Mouse (Mus musculus) CH12.LX (cell line): ENCODE measurements around the gene Lmnb2. TPM values are rescaled to one million over a fixed set of nuclear protein-coding genes. Genes with fewer than 3 reads are reported as not detected.

ENCODE experiments used
- DNase-seq: peaks from one replicate; pipeline ENCODE4 v3.0.0-alpha.2; 2013; ENCODE audit errors: extremely low read depth
- H3K27ac ChIP-seq: 2 replicates; pipeline ENCODE4 v1.5.1; 2012; ENCODE audit warnings: low read depth, mild to moderate bottlenecking, control low read depth, moderate library complexity; ENCODE audit not compliant: insufficient read depth
- H3K27me3 ChIP-seq: replicated peaks from 2 replicates; pipeline ENCODE3; 2012; ENCODE audit warnings: inconsistent platforms
- H3K36me3 ChIP-seq, 2 experiments: replicated peaks in 1 of 2; 2 replicates each; pipeline versions ENCODE3 to v1.6.1; 2012; ENCODE audit warnings: inconsistent platforms in 1 of 2, low read length in 1 of 2, mild to moderate bottlenecking in 1 of 2, mixed read lengths in 1 of 2, moderate library complexity in 1 of 2; ENCODE audit not compliant: control insufficient read depth in 1 of 2, insufficient read depth in 1 of 2
- H3K4me1 ChIP-seq, 2 experiments: 2 replicates each; pipeline ENCODE4 v1.6.1; 2012; ENCODE audit warnings: inconsistent platforms in 1 of 2, moderate library complexity in 1 of 2; ENCODE audit not compliant: insufficient read depth in 2 of 2, control insufficient read depth in 1 of 2
- H3K4me2 ChIP-seq: 2 replicates; pipeline ENCODE4 v1.6.1; 2012; ENCODE audit warnings: low read depth, mild to moderate bottlenecking, control low read depth; ENCODE audit not compliant: poor library complexity, insufficient read depth, severe bottlenecking
- H3K4me3 ChIP-seq, 3 experiments: fragments of 150-350 bp in 1 of 3; sonication (generic) in 1 of 3; replicated peaks in 1 of 3; 2 replicates each; pipeline versions ENCODE3 to v1.5.1; 2011 to 2012; ENCODE audit warnings: low read depth in 2 of 3, low read length in 2 of 3, mild to moderate bottlenecking in 2 of 3, moderate library complexity in 2 of 3, control low read depth in 1 of 3, improper control_type of control experiment in 1 of 3, inconsistent platforms in 1 of 3, mixed read lengths in 1 of 3; ENCODE audit not compliant: poor library complexity in 1 of 3
- H3K79me2 ChIP-seq: replicated peaks from 2 replicates; pipeline ENCODE4 v1.6.1; 2012; ENCODE audit warnings: mild to moderate bottlenecking, moderate library complexity; ENCODE audit not compliant: control insufficient read depth, poor library complexity, insufficient read depth, severe bottlenecking; ENCODE audit errors: extremely low read depth
- H3K9ac ChIP-seq: 2 replicates; pipeline ENCODE4 v1.6.1; 2012; ENCODE audit warnings: low read depth, mild to moderate bottlenecking, control low read depth, moderate library complexity; ENCODE audit not compliant: insufficient read depth
- H3K9me3 ChIP-seq: replicated peaks from 2 replicates; pipeline ENCODE3; 2012; ENCODE audit warnings: low read length, inconsistent platforms, mixed read lengths
- BHLHE40 ChIP-seq: IDR thresholded peaks from 2 replicates; pipeline ENCODE4 v1.6.1; 2011; ENCODE audit warnings: mild to moderate bottlenecking, low read depth, low read length, improper control_type of control experiment
- CHD1 ChIP-seq: IDR thresholded peaks from 2 replicates; pipeline ENCODE4 v1.6.1; 2012; ENCODE audit warnings: low read depth, low read length, improper control_type of control experiment, inconsistent platforms
- CHD2 ChIP-seq: IDR thresholded peaks from 2 replicates; pipeline ENCODE4 v1.6.1; 2011; ENCODE audit warnings: low read length, improper control_type of control experiment
- CTCF ChIP-seq, 2 experiments: IDR thresholded peaks in 1 of 2; conservative IDR thresholded peaks in 1 of 2; 2 replicates each; pipeline ENCODE4 v1.5.1; 2011 to 2012; ENCODE audit warnings: low read depth in 2 of 2, low read length in 2 of 2, improper control_type of control experiment in 1 of 2, inconsistent platforms in 1 of 2, mild to moderate bottlenecking in 1 of 2, moderate library complexity in 1 of 2
- E2F4 ChIP-seq: IDR thresholded peaks from 2 replicates; pipeline ENCODE4 v1.6.1; 2011; ENCODE audit warnings: low read depth, low read length, improper control_type of control experiment; ENCODE audit not compliant: insufficient replicate concordance
- ELF1 ChIP-seq: IDR thresholded peaks from 2 replicates; pipeline ENCODE4 v1.6.1; 2014; ENCODE audit warnings: low read depth, mild to moderate bottlenecking, inconsistent platforms, low read length, improper control_type of control experiment
- EP300 ChIP-seq: IDR thresholded peaks from 2 replicates; pipeline ENCODE4 v1.6.1; 2011; ENCODE audit warnings: low read length, improper control_type of control experiment
- GABPA ChIP-seq: IDR thresholded peaks from 2 replicates; pipeline ENCODE4 v1.6.1; 2012; ENCODE audit warnings: low read depth, low read length, improper control_type of control experiment, inconsistent platforms; ENCODE audit not compliant: insufficient replicate concordance
- HCFC1 ChIP-seq: IDR thresholded peaks from 2 replicates; pipeline ENCODE4 v1.6.1; 2012; ENCODE audit warnings: low read depth, mild to moderate bottlenecking, inconsistent platforms, low read length, improper control_type of control experiment
- IRF4 ChIP-seq: IDR thresholded peaks from 2 replicates; pipeline ENCODE4 v1.6.1; 2014; ENCODE audit warnings: low read depth, mild to moderate bottlenecking, inconsistent platforms, low read length, improper control_type of control experiment
- JUN ChIP-seq: IDR thresholded peaks from 2 replicates; pipeline ENCODE4 v1.6.1; 2011; ENCODE audit warnings: low read depth, mild to moderate bottlenecking, low read length, improper control_type of control experiment, moderate library complexity; ENCODE audit not compliant: insufficient read depth
- JUND ChIP-seq: conservative IDR thresholded peaks from 2 replicates; pipeline ENCODE4 v1.6.1; 2011; ENCODE audit warnings: low read depth, low read length, improper control_type of control experiment
- KAT2A ChIP-seq: IDR thresholded peaks from 2 replicates; pipeline ENCODE4 v1.6.1; 2012; ENCODE audit warnings: low read length, improper control_type of control experiment, inconsistent platforms; ENCODE audit not compliant: insufficient replicate concordance
- MAX ChIP-seq: IDR thresholded peaks from 2 replicates; pipeline ENCODE4 v1.6.1; 2011; ENCODE audit warnings: low read length, improper control_type of control experiment
- MAZ ChIP-seq: IDR thresholded peaks from 2 replicates; pipeline ENCODE4 v1.6.1; 2012; ENCODE audit warnings: low read depth, mild to moderate bottlenecking, inconsistent platforms, low read length, improper control_type of control experiment, moderate library complexity
- MEF2A ChIP-seq: IDR thresholded peaks from 2 replicates; pipeline ENCODE4 v1.6.1; 2014; ENCODE audit warnings: low read depth, mild to moderate bottlenecking, inconsistent platforms, low read length, improper control_type of control experiment, borderline replicate concordance
- MXI1 ChIP-seq: IDR thresholded peaks from 2 replicates; pipeline ENCODE4 v1.6.1; 2011; ENCODE audit warnings: mild to moderate bottlenecking, low read depth, low read length, improper control_type of control experiment
- MYC ChIP-seq: IDR thresholded peaks from 2 replicates; pipeline ENCODE4 v1.6.1; 2011; ENCODE audit warnings: low read depth, mild to moderate bottlenecking, improper control_type of control experiment, low read length
- NELFE ChIP-seq: IDR thresholded peaks from 2 replicates; pipeline ENCODE4 v1.6.1; 2011; ENCODE audit warnings: low read depth, low read length, improper control_type of control experiment
- NRF1 ChIP-seq: IDR thresholded peaks from 2 replicates; pipeline ENCODE4 v1.6.1; 2014; ENCODE audit warnings: low read depth, mild to moderate bottlenecking, inconsistent platforms, low read length, improper control_type of control experiment, moderate library complexity
- PAX5 ChIP-seq: IDR thresholded peaks from 2 replicates; pipeline ENCODE4 v1.6.1; 2012; ENCODE audit warnings: low read length, inconsistent platforms, mixed read lengths
- POLR2A ChIP-seq: IDR thresholded peaks from 2 replicates; pipeline ENCODE4 v1.6.1; 2011; ENCODE audit warnings: low read depth, mild to moderate bottlenecking, improper control_type of control experiment, low read length
- POLR2AphosphoS2 ChIP-seq: IDR thresholded peaks from 2 replicates; pipeline ENCODE4 v1.6.1; 2011; ENCODE audit warnings: low read depth, low read length, improper control_type of control experiment
- SIN3A ChIP-seq: IDR thresholded peaks from 2 replicates; pipeline ENCODE4 v1.6.1; 2012; ENCODE audit warnings: low read length, improper control_type of control experiment, inconsistent platforms
- SMC3 ChIP-seq: IDR thresholded peaks from 2 replicates; pipeline ENCODE4 v1.6.1; 2011; ENCODE audit warnings: low read depth, low read length, improper control_type of control experiment
- TCF12 ChIP-seq: IDR thresholded peaks from 2 replicates; pipeline ENCODE4 v1.6.1; 2014; ENCODE audit warnings: low read depth, mild to moderate bottlenecking, inconsistent platforms, low read length, improper control_type of control experiment
- UBTF ChIP-seq: IDR thresholded peaks from 2 replicates; pipeline ENCODE4 v1.6.1; 2012; ENCODE audit warnings: low read depth, mild to moderate bottlenecking, inconsistent platforms, low read length, improper control_type of control experiment, moderate library complexity
- USF1 ChIP-seq: IDR thresholded peaks from 2 replicates; pipeline ENCODE4 v1.6.1; 2014; ENCODE audit warnings: low read depth, mild to moderate bottlenecking, inconsistent platforms, low read length, improper control_type of control experiment
- USF2 ChIP-seq: conservative IDR thresholded peaks from 2 replicates; pipeline ENCODE4 v1.6.1; 2011; ENCODE audit warnings: low read depth, low read length, improper control_type of control experiment
- ZC3H11A ChIP-seq: IDR thresholded peaks from 2 replicates; pipeline ENCODE4 v1.6.1; 2012; ENCODE audit warnings: low read depth, mild to moderate bottlenecking, inconsistent platforms, low read length, improper control_type of control experiment
- ZKSCAN1 ChIP-seq: IDR thresholded peaks from 2 replicates; pipeline ENCODE4 v1.6.1; 2012; ENCODE audit warnings: low read depth, inconsistent platforms, low read length, improper control_type of control experiment, borderline replicate concordance
- ZMIZ1 ChIP-seq: IDR thresholded peaks from 2 replicates; pipeline ENCODE4 v1.6.1; 2012; ENCODE audit warnings: low read depth, mild to moderate bottlenecking, inconsistent platforms, low read length, improper control_type of control experiment
- ZNF384 ChIP-seq: IDR thresholded peaks from 2 replicates; pipeline ENCODE4 v1.6.1; 2012; ENCODE audit warnings: low read depth, low read length, improper control_type of control experiment, inconsistent platforms
- dilution Hi-C: fragments of 300-500 bp; cut with MboI; formaldehyde crosslinking; loops from 2 replicates; pipeline ENCODE4 v1.14.3; 2020; ENCODE audit warnings: low sequenced_read_pairs; ENCODE audit not compliant: extremely low pct_unique_long_range_greater_than_20kb, extremely low pct_ligation_motif_present
- in situ Hi-C: fragments of 300-500 bp; cut with MboI; formaldehyde crosslinking; loops from 3 replicates; pipeline ENCODE4 v1.14.3; 2019; ENCODE audit warnings: low sequenced_read_pairs, low pct_ligation_motif_present, low pct_unique_long_range_greater_than_20kb, mixed read lengths
- polyA plus RNA-seq: library from polyadenylated mRNA; unstranded; fragments of >175 nt; gene quantifications from 2 replicates; pipeline ENCODE4 v1.2.1, GENCODE M21; 2012; ENCODE audit warnings: low read depth; ENCODE audit not compliant: insufficient read length
- total RNA-seq, 2 experiments: library from RNA; depleted of rRNA; stranded (reverse); fragments of 300-350 nt in 1 of 2; fragments of >200 nt in 1 of 2; gene quantifications; 2 replicates each; pipeline ENCODE4 v1.2.3; 2012 to 2014

The Lmnb2 gene
- total and polyA plus RNA-seq, 3 experiments = 20.7 to 25.8 (median 23.7) TPM

GRCm38 (mm10) chr10:80880901-80881300 is 37.1 kb downstream of the Lmnb2 start:
- Histone ChIP-seq H3K27me3 (peaks cover 43% of the 10 kb centered on the region), H3K79me2 (no peaks in the 10 kb centered on the region), H3K4me3 (no peak overlapping the region), H3K4me1 (peaks cover 6% of the 10 kb centered on the region in 2 experiments), H3K27ac (no peak overlapping the region), H3K36me3 (no peaks in the 10 kb centered on the region), H3K4me2 (no peak overlapping the region), H3K9me3 (no peaks in the 10 kb centered on the region), H3K9ac (no peak overlapping the region)
- in situ Hi-C loops (no loop called here), dilution Hi-C loops (no loop called here)
- TF ChIP-seq CTCF (conservative IDR thresholded peaks at IDR 0.05 in 1 of 2, IDR thresholded peaks at IDR 0.05 in 1 of 2; ENCODE audit: low read depth in 2 of 2, low read length in 2 of 2) (peak in 1 of 2 experiments; percentile 38; a peak in 2 of 4 replicates), SMC3 (no peak)
- peak; percentile 34 for DNase-seq

GRCm38 (mm10) chr10:80880131-80880641 is 37.9 kb downstream of the Lmnb2 start:
- dilution Hi-C loops (no loop called here), in situ Hi-C loops (no loop called here)
- Histone ChIP-seq H3K36me3 (no peaks in the 10 kb centered on the region), H3K9me3 (no peaks in the 10 kb centered on the region), H3K27ac (no peak overlapping the region), H3K4me1 (peaks cover 6% of the 10 kb centered on the region in 2 experiments), H3K9ac (no peak overlapping the region), H3K79me2 (no peaks in the 10 kb centered on the region), H3K4me2 (no peak overlapping the region), H3K27me3 (peaks cover 37% of the 10 kb centered on the region), H3K4me3 (no peak overlapping the region)
- DNase-seq = peak; percentile 76
- TF ChIP-seq MAX (peak; percentile 94), JUND (no peak), IRF4 (no peak), BHLHE40 (peak; percentile 87), SIN3A (no peak), ZC3H11A (peak; percentile 13; the same call in 1 of the 2 replicates), MEF2A (no peak), HCFC1 (no peak), EP300 (no peak), TCF12 (no peak), NELFE (0 out of 2 replicates have a peak, but pooled peaks have one; percentile 19), CHD1 (no peak), MYC (peak; percentile 92), POLR2A (no peak), CHD2 (no peak), JUN (no peak), ZMIZ1 (no peak), SMC3 (peak; percentile 75), ELF1 (no peak), MAZ (no peak), MXI1 (no peak), KAT2A (no peak), NRF1 (no peak), CTCF (conservative IDR thresholded peaks at IDR 0.05 in 1 of 2, IDR thresholded peaks at IDR 0.05 in 1 of 2; ENCODE audit: low read depth in 2 of 2, low read length in 2 of 2) (peak; percentile 94 to 97), USF2 (0 out of 2 replicates have a peak, but pooled peaks have one; percentile 29), E2F4 (no peak), ZKSCAN1 (no peak), ZNF384 (no peak), UBTF (no peak), USF1 (peak; percentile 45), PAX5 (no peak), GABPA (no peak), POLR2AphosphoS2 (no peak)
